Mouse (Mus musculus): ENCODE results near the gene Git1. TPM values are rescaled to one million over a fixed set of nuclear protein-coding genes. Genes with fewer than 3 reads are reported as not detected.
A peak's percentile ranks its signal among the peaks of the same experiment; 100 is the strongest.
"Not testable (repeated sequence)": the region's sequence is repeated elsewhere in the genome, so short reads cannot be mapped to it uniquely, and the experiment has no call there.

Gene Git1
- total RNA-seq, 2 experiments from 2014 or later, result 55.2 to 57.1 TPM

- peak; percentile 84 to 90 for DNase-seq
- intact Hi-C loops (cut with DNase I), result loop anchor here (5.0 kb wide), 1 partner anchor 92 kb away; the partner anchor contains the start of gene Taok1
These were observed 21.7 kb downstream of the Git1 start, which contains the start of gene Abhd15 for GRCm38 (mm10) chr11:77514832-77515636. TSS of gene Abhd15 (plus strand) at chr11:77515121.

- DNase-seq, result no peak
- intact Hi-C loops (cut with DNase I), result no loop called here
These were observed 22.5 kb downstream of the Git1 start, which contains the start of gene Trp53i13 for GRCm38 (mm10) chr11:77515637-77516552. TSS of gene Trp53i13 (minus strand) at chr11:77515980.

- no peak for DNase-seq
- intact Hi-C loops (cut with DNase I), result no loop called here
These were observed 23.4 kb downstream of the Git1 start for GRCm38 (mm10) chr11:77516553-77517425.

GRCm38 (mm10) chr11:77518051-77518798, 24.9 kb downstream of the Git1 start:
- intact Hi-C loops (cut with DNase I), result no loop called here
- DNase-seq, result no peak

DNA sequence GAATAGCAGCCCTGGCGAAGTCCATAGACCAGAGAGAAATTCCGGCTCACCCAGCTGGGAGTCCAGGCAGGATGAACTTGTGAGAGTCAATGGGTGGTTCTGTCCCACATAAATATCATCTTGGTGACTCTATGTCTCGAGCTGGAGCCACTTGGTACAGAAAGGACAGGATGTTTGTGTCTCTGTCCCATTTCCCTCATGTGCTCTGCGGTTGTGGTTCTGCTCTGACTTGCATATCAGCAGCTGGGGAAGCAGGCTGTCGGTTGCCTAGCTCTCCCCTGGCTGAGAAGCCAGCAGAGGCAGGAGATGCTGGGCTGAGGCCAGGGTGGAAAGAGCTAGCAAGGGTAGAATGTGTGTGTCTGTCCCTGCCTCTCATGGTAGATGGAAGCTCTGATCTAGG, 25.7 kb downstream of the Git1 start, which contains the start of gene Gm10392:
TSS of gene Gm10392 (minus strand) at position 156 of the 400 bp plus-strand sequence.
- peak in 1 of 2 experiments; percentile 33 for DNase-seq
- intact Hi-C loops (cut with DNase I), result no loop called here

DNA sequence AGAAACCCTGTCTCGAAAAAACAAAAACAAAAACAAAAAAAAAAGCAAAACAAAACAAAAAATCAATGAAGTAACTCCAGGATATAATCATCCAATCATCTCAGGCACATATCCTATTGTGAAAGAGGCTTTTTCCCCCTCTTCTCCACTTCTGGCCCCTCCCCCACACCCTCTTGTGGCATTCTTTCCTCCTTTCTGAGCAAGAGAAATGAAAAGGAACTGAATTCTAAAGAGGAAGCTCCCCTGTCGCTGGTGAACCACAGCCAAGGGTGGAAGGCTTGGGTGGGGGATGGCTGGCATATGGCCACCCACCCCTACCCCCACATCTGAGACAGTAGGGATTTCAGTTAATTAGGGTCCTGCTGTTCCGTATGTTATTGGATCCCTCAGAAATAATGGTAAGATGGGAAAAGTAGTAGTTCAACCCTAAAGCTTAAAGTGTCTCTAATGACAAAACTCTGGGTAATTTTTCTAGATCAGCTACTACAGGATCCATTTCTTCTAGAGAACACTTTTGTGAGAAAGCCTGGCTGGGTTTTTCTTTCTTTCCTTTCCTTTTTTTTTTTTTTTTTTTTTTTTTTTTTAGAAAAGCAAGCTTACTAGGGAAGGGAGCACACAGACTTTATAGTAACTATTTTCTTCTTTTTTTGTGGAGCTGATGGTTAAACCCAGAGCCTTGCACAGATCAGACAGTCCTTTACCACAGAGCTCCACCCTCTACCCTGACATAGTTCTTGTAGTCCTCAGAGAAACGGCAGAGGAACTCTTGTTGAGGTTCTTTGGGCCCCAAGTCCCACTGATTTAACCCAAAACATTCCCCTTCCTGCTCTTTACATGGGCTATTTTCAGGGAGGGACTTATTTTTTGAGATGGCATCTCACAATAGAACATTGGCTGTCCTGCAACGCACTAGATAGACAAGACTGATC, 27.5 kb downstream of the Git1 start:
- peak in 1 of 2 experiments; percentile 30 for DNase-seq
- intact Hi-C loops (cut with DNase I), result no loop called here

DNA sequence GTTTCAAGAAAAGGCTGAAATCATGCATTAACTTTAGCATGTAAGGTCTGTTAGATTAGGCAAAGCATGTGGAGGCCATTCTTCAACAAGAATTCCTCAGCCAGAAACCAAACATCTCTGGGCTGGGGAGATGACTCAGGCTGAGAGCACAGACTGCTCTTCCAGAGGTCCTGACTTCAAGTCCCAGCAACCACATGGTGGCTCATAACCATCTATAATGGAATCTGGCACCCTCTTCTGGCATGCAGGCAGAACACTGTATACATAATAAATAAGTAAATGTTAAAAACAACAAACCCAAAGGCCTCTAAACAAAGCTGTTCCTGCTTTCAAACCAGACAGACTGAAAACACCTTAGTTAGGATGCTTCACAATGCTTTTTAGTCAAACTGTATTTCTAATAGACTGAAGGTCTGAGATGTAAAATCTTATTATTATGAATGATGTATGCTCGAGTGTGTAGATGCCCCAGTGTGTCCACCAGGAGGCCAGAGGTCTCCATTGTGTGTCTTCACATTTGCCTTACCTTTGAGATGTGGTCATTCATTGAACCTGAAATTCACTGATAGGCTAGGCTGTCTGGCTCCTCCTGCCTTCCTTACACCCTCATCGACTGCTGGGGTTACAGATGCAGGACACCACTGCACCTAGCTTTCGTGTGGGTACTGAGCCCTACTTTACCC, 32.6 kb downstream of the Git1 start:
- intact Hi-C loops (cut with DNase I), result no loop called here

DNA sequence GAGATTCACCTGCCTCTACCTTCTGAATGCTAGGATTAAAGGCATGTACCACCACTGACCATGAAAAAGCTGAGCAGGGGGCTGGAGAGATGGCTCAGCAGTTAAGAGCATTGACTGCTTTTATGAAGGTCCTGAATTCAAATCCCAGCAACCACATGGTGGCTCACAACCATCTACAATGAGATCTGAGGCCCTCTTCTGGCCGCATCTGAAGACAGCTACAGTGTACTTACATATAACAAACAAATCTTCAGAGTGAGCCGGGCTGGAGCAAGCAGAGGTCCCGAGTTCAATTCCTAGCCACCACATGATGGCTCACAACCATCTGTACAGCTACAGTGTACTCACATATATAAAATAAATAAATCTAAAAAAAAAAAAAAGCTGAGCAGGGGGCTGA, 35.1 kb downstream of the Git1 start:
- intact Hi-C loops (cut with DNase I); DNase-seq: not testable (repeated sequence)

More for the DNA sequence above, 32.6 kb downstream of the Git1 start:
- DNase-seq, result no peak

DNA sequence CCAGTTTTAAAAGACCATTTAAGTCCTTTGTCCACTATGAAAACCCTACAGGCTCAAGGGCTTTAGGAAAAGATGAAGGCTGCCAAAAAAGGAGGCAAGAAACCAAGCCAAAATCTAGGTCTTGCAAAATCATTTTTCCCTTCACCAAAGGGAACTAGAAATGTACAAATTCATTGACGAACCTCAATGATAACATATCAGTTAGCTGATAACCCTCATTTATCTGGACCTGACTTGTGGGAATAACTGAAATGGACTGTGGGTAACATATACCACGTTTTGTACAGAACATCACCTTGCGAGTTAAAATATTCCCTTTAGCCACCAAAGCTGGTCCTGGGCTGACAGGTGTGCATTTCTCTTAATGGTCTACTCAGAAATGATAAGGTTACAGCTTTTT, 36.3 kb downstream of the Git1 start:
- DNase-seq, result no peak
- intact Hi-C loops (cut with DNase I), result no loop called here

DNA sequence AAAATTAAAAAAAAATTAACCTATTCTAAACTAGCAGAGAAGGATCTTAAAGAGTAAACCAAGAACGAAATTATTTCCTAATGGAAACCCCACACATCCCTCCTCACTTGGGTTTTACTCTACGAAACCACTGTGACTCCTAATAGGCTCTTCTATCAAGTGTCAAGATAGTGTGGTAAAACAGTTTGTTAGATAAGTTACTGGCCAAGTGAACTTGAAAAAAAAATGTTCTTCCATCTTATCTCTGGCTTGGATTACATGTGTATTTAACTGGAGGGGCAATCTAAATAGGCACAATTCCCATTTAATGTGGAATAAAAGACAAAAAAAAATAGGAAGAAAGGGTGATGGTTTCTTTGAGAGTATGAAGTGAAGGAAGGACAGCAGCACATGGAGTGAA, 37.5 kb downstream of the Git1 start:
- no peak for DNase-seq
- intact Hi-C loops (cut with DNase I), result no loop called here

DNA sequence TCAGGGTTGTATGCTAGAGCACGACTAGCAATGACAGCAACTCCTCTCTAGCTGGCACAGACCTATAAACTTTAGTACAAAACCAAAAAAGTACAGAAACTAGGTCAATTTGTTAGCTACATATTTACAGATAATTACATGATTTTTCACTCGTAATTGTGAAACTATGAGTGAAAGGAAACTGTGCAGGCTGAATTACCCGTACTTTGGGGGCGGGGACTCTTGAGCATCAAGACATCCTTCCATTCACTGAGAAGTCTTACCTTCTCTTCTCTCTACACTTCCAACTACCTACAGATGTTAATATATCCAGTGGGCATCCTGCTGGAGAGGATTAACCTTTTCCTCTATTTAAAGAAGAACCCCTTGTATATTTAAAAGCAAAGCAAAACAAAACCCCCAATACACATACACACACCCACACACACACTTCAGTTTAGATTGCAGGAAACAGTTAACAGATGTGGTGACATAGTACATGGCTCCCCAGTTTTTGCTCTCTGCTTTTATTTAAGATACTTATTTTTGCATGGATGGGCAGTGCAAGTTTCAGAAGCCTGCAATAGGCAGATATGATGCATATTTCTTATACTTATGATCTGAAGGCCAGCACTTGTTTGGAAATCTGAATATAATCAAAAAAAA, 39.0 kb downstream of the Git1 start:
- intact Hi-C loops (cut with DNase I), result no loop called here
- DNase-seq, result no peak

- intact Hi-C loops (cut with DNase I), result no loop called here
- no peak for DNase-seq
These were observed 51.9 kb downstream of the Git1 start for GRCm38 (mm10) chr11:77545261-77545660.

Other genes with a start within 250 kb of the Git1 start
- gene Coro6, start 31.2 kb upstream of the Git1 start, total RNA-seq (2021), result 100 to 1,000 TPM; 196 to 198 TPM
- gene Ankrd13b, start 3.9 kb upstream of the Git1 start, total RNA-seq (2021), result 10 to 100 TPM in 1 of 2 experiments, 1 to 10 TPM in 1; 9.8 to 10.4 TPM
- gene Abhd15, start 21.6 kb downstream of the Git1 start, total RNA-seq (2021), result 1 to 10 TPM; 2.3 to 3.1 TPM
- 1 to 10 TPM; 8.3 to 8.7 TPM for gene Trp53i13, start 22.4 kb downstream of the Git1 start, total RNA-seq (2021)
- not detected for gene Gm10392, start 25.6 kb downstream of the Git1 start, total RNA-seq (2021)
- gene Taok1, start 114.3 kb downstream of the Git1 start, total RNA-seq (2021), result 10 to 100 TPM; 54.4 to 56.0 TPM
- 10 to 100 TPM; 46.8 to 48.3 TPM for gene Nufip2, start 192.6 kb downstream of the Git1 start, total RNA-seq (2021)
- not detected for gene Cryba1, start 231.7 kb downstream of the Git1 start, total RNA-seq (2021)